Mouse (Mus musculus): ENCODE results near the gene Mark4. TPM values are rescaled to one million over a fixed set of nuclear protein-coding genes. Genes with fewer than 3 reads are reported as not detected.

Gene Mark4
- polyA plus RNA-seq, 1 experiment from 2014 or later, result 9.2 TPM

DNA sequence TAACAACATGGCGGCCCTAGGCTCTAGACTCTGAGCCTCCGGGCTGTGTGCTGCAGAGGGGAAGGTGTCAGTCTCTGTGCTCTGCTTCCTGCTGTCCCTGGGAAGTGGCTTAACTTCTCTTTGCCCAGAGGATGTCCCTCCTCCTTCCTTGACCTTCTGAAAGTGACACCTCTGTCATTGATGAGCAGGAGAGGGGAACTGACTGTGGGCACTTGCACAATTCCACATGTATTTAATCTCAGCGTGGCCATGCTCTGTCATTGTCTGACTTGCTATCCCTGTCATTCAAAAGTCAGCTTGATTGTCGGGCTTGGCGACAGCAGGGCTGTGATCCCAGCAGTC, 37.6 kb upstream of the Mark4 start:
- WGBS, result 79% methylated on average over 5 of the region's 5 CpGs
- no peak overlapping the region for H3K4me2 ChIP-seq (ENCODE audit: low read length)
- H3K9ac ChIP-seq (ENCODE audit: low read length), result no peak overlapping the region
- DNase-seq (ENCODE audit: low spot score) (no peak), ATAC-seq (no peak)
- no peaks in the 10 kb centered on the region for H3K9me3 ChIP-seq (replicated peaks; ENCODE audit: control insufficient read depth, low read length)
- no peaks in the 10 kb centered on the region for H3K4me1 ChIP-seq (ENCODE audit: control insufficient read depth, insufficient read depth, low read length)
- H3K27ac ChIP-seq (ENCODE audit: low read depth, low read length), result no peak overlapping the region
- H3K27me3 ChIP-seq (replicated peaks; ENCODE audit: control insufficient read depth, insufficient read depth, low read length), result peaks cover 12% of the 10 kb centered on the region
- no peak overlapping the region for H3K4me3 ChIP-seq (ENCODE audit: low read depth, low read length)
- no peaks in the 10 kb centered on the region for H3K36me3 ChIP-seq (ENCODE audit: control insufficient read depth, insufficient read depth, low read length)

DNA sequence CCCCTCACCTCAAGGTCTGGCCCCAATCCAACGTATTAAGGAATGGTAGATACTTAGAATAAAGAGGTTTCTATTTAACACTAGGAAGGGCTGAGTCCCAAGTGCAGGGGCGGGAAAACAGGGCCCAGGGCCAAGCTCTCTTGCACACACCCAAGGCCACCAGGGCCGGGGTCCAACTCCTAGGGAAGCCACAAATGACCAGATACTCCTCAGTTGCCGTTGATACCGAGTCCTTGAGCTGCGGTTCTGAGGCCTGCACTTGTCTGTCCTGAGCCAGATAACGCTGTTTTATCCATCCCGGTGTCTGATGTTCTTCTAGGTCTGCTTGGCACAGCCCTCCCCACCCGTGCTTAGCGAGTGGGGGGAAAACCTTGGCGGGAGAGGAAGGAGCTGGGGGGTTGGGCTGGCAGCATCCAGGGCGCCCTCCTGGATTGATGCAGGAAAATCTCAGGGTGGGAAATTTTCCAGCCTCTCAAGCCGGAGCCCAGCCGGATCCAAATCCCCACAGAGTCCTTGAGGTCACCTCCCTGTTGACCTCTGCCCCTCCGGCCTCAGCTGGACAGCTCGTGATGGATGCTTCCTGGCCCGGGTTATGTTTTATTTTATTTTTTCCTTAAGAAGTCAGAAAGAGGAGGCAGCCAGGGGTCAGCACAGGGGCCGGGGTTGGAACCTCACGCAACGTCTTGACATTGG, 37.0 kb upstream of the Mark4 start:
- H3K4me1 ChIP-seq (ENCODE audit: control insufficient read depth, insufficient read depth, low read length), result no peaks in the 10 kb centered on the region

DNA sequence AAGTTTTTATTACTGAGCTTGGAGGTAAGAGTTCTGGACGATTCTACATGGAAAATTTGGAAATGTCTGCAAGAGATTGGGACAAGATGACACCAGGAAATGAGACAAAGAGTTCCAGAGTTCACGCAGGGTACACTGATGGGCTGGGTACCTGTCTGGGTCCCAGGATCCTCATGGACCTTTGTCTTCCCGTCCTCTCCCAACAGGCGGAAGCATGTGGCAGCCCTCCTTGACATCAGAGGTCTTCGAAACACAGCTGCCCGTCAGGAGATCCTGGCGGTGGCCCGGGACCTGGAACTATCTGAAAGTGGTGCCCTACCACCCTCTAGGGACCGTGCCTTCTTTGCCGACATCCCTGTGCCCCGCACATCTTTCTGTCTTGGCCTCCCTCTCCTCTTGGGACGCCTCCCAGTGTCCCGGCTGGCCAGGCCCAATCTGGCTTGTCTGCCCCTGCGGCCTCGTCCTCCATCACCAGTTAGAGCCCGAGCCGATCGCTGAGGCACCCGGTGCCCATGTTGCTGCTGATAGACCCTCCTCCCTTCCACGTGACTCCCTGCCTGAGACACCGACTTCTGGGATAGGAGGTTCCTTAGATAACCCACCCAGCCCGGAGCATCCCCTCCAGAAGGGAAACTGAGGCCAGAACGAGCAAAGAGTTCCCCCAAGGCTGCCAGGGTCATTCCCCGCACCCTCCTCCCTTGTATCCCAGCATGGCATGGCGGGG, 36.3 kb upstream of the Mark4 start:
- H3K9ac ChIP-seq (ENCODE audit: low read length), result no peak overlapping the region
- no peaks in the 10 kb centered on the region for H3K4me1 ChIP-seq (ENCODE audit: control insufficient read depth, insufficient read depth, low read length)
- no peaks in the 10 kb centered on the region for H3K9me3 ChIP-seq (replicated peaks; ENCODE audit: control insufficient read depth, low read length)
- H3K27ac ChIP-seq (ENCODE audit: low read depth, low read length), result no peak overlapping the region
- no peak overlapping the region for H3K4me2 ChIP-seq (ENCODE audit: low read length)
- no peak overlapping the region for H3K4me3 ChIP-seq (ENCODE audit: low read depth, low read length)
- H3K36me3 ChIP-seq (ENCODE audit: control insufficient read depth, insufficient read depth, low read length), result no peaks in the 10 kb centered on the region
- peaks cover 24% of the 10 kb centered on the region for H3K27me3 ChIP-seq (replicated peaks; ENCODE audit: control insufficient read depth, insufficient read depth, low read length)
- ATAC-seq (no peak), DNase-seq (ENCODE audit: low spot score) (no peak)
- 85% methylated on average over 25 of the region's 25 CpGs for WGBS

More for the DNA sequence above, 37.0 kb upstream of the Mark4 start:
- Histone ChIP-seq H3K27ac (ENCODE audit: low read depth, low read length) (no peak overlapping the region), H3K4me3 (ENCODE audit: low read depth, low read length) (no peak overlapping the region), H3K4me2 (ENCODE audit: low read length) (no peak overlapping the region), H3K27me3 (replicated peaks; ENCODE audit: control insufficient read depth, insufficient read depth, low read length) (peaks cover 17% of the 10 kb centered on the region), H3K36me3 (ENCODE audit: control insufficient read depth, insufficient read depth, low read length) (no peaks in the 10 kb centered on the region), H3K9me3 (replicated peaks; ENCODE audit: control insufficient read depth, low read length) (no peaks in the 10 kb centered on the region), H3K9ac (ENCODE audit: low read length) (no peak overlapping the region)
- WGBS, result 76% methylated on average over 20 of the region's 20 CpGs
- ATAC-seq (no peak), DNase-seq (ENCODE audit: low spot score) (no peak)

DNA sequence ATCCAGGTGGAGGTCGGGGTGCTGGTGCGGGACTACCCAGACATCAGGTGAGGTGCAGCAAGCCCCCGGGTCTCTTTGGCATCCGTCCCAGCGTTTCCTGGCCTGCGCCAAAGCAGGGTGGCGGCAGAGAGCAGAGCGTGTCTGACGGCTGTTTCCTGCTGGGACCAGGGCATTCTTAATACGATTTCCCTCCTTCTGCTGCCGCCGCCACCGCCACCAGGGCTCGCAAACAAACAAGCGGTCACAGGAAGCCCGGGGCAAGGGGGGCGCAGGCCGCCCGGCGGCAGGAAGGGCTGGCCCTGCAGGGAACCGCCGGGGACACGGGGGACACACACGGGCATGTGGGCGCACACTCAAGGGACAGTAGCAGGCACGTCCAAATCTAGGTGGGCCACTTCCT, 33.1 kb upstream of the Mark4 start:
- H3K36me3 ChIP-seq (ENCODE audit: control insufficient read depth, insufficient read depth, low read length), result no peaks in the 10 kb centered on the region
- peak overlapping the region; percentile 29; the same call in 1 of the 2 replicates for H3K9ac ChIP-seq (ENCODE audit: low read length)
- H3K4me3 ChIP-seq (ENCODE audit: low read depth, low read length), result no peak overlapping the region
- ATAC-seq (no peak), DNase-seq (ENCODE audit: low spot score) (peak; percentile 29)
- peak overlapping the region; percentile 34 for H3K4me2 ChIP-seq (ENCODE audit: low read length)
- no peak overlapping the region for H3K27ac ChIP-seq (ENCODE audit: low read depth, low read length)
- 2% methylated on average over 26 of the region's 26 CpGs for WGBS
- H3K9me3 ChIP-seq (replicated peaks; ENCODE audit: control insufficient read depth, low read length), result no peaks in the 10 kb centered on the region
- no peaks in the 10 kb centered on the region for H3K4me1 ChIP-seq (ENCODE audit: control insufficient read depth, insufficient read depth, low read length)
- H3K27me3 ChIP-seq (replicated peaks; ENCODE audit: control insufficient read depth, insufficient read depth, low read length), result peaks cover 47% of the 10 kb centered on the region

DNA sequence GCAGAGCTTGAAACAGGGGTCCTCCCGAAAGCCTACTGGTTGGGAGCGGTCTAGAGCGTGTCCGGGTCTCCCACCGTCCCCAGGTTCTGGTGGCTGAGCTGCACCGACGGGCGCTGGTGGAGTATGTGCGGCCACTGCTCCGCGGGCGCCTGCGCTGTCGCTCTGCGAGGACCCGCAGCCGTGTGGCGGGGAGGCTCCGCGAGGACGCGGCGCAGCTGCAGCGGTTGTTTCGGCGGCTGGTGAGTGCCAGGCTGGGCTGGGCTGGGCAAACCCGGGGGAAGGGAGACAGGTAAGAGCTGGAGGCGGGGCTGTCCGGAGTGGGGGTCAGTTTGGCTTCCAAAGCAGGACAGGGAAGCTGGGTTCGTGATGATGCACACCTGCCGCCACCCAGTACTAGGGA, 30.9 kb upstream of the Mark4 start:
- peak overlapping the region; percentile 40 for H3K4me2 ChIP-seq (ENCODE audit: low read length)
- H3K27ac ChIP-seq (ENCODE audit: low read depth, low read length), result no peak overlapping the region
- no peaks in the 10 kb centered on the region for H3K9me3 ChIP-seq (replicated peaks; ENCODE audit: control insufficient read depth, low read length)
- DNase-seq (ENCODE audit: low spot score) (peak; percentile 32), ATAC-seq (no peak)
- H3K4me1 ChIP-seq (ENCODE audit: control insufficient read depth, insufficient read depth, low read length), result no peaks in the 10 kb centered on the region
- WGBS, result 3% methylated on average over 31 of the region's 31 CpGs
- peak overlapping the region; percentile 25; the same call in 1 of the 2 replicates for H3K9ac ChIP-seq (ENCODE audit: low read length)
- peaks cover 47% of the 10 kb centered on the region for H3K27me3 ChIP-seq (replicated peaks; ENCODE audit: control insufficient read depth, insufficient read depth, low read length)
- peak overlapping the region; percentile 17 for H3K4me3 ChIP-seq (ENCODE audit: low read depth, low read length)
- no peaks in the 10 kb centered on the region for H3K36me3 ChIP-seq (ENCODE audit: control insufficient read depth, insufficient read depth, low read length)

- no peaks in the 10 kb centered on the region for H3K36me3 ChIP-seq (ENCODE audit: control insufficient read depth, insufficient read depth, low read length)
- no peak overlapping the region for H3K4me2 ChIP-seq (ENCODE audit: low read length)
- H3K27ac ChIP-seq (ENCODE audit: low read depth, low read length), result no peak overlapping the region
- ATAC-seq (no peak), DNase-seq (ENCODE audit: low spot score) (no peak)
- H3K9me3 ChIP-seq (replicated peaks; ENCODE audit: control insufficient read depth, low read length), result no peaks in the 10 kb centered on the region
- H3K4me3 ChIP-seq (ENCODE audit: low read depth, low read length), result no peak overlapping the region
- 94% methylated on average over 7 of the region's 7 CpGs for whole genome bisulfite sequencing
- H3K4me1 ChIP-seq (ENCODE audit: control insufficient read depth, insufficient read depth, low read length), result no peaks in the 10 kb centered on the region
- peaks cover 42% of the 10 kb centered on the region for H3K27me3 ChIP-seq (replicated peaks; ENCODE audit: control insufficient read depth, insufficient read depth, low read length)
- no peak overlapping the region for H3K9ac ChIP-seq (ENCODE audit: low read length)
These were observed 27.9 kb upstream of the Mark4 start for GRCm38 (mm10) chr7:19486549-19486948.

DNA sequence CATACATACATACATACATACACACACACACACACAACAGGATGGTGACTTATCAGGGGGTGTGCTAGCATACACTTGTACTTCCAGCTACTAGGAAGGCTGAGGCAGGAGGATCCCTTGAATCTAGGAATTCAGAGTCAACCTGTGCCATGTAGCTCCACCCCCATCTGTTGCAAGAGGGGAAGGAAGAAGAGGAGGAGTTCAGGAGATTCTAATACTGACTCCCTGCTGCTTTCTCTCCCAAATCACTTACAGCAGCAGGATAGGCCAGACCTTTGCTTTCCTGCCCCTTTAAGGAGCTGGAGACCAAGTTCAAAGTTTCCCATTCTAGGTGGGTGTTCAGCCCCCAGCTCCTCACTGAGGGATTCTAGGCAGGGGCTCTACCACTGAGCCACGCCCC, 26.9 kb upstream of the Mark4 start:
- ATAC-seq (no peak), DNase-seq (ENCODE audit: low spot score) (no peak)
- H3K4me2 ChIP-seq (ENCODE audit: low read length), result no peak overlapping the region
- H3K27me3 ChIP-seq (replicated peaks; ENCODE audit: control insufficient read depth, insufficient read depth, low read length), result peaks cover 32% of the 10 kb centered on the region
- no peak overlapping the region for H3K9ac ChIP-seq (ENCODE audit: low read length)
- no peaks in the 10 kb centered on the region for H3K4me1 ChIP-seq (ENCODE audit: control insufficient read depth, insufficient read depth, low read length)
- no peaks in the 10 kb centered on the region for H3K9me3 ChIP-seq (replicated peaks; ENCODE audit: control insufficient read depth, low read length)
- no peak overlapping the region for H3K4me3 ChIP-seq (ENCODE audit: low read depth, low read length)
- no peak overlapping the region for H3K27ac ChIP-seq (ENCODE audit: low read depth, low read length)
- H3K36me3 ChIP-seq (ENCODE audit: control insufficient read depth, insufficient read depth, low read length), result no peaks in the 10 kb centered on the region
- 91% methylated on average over 1 of the region's 1 CpGs for WGBS

GRCm38 (mm10) chr7:19483281-19483680, 24.7 kb upstream of the Mark4 start:
- H3K4me1 ChIP-seq (ENCODE audit: control insufficient read depth, insufficient read depth, low read length), result no peaks in the 10 kb centered on the region
- ATAC-seq, result no peak
- H3K9me3 ChIP-seq (replicated peaks; ENCODE audit: control insufficient read depth, low read length), result no peaks in the 10 kb centered on the region
- H3K9ac ChIP-seq (ENCODE audit: low read length), result no peak overlapping the region
- WGBS, result 83% methylated on average over 8 of the region's 8 CpGs
- no peak for DNase-seq (ENCODE audit: low spot score)
- H3K27ac ChIP-seq (ENCODE audit: low read depth, low read length), result no peak overlapping the region
- H3K36me3 ChIP-seq (ENCODE audit: control insufficient read depth, insufficient read depth, low read length), result no peaks in the 10 kb centered on the region
- H3K4me3 ChIP-seq (ENCODE audit: low read depth, low read length), result no peak overlapping the region
- H3K4me2 ChIP-seq (ENCODE audit: low read length), result no peak overlapping the region
- H3K27me3 ChIP-seq (replicated peaks; ENCODE audit: control insufficient read depth, insufficient read depth, low read length), result peaks cover 10% of the 10 kb centered on the region

Data from forebrain, embryonic 14.5 days (tissue).